Mouse (Mus musculus) Patski (cell line): ENCODE measurements at regions not wholly inside any gene's neighbourhood (a gene's known extent, or its start where the extent isn't known, plus 50 kb on each side); places are given as distances from the start of the nearest gene placed in this dataset.

Source experiments
- ATAC-seq: fragments of 100-300 bp; one replicate; pipeline ENCODE4 v1.8.0; 2021
- CTCF ChIA-PET: fragments of 350-600 bp; sonication (Branson Sonifier 250); formaldehyde crosslinking; loops from one replicate; lab custom pipeline; 2022; ENCODE audit warnings: inconsistent platforms; lab: Charles Lee
- POLR2A ChIA-PET: fragments of 350-600 bp; sonication (Branson Sonifier 250); formaldehyde crosslinking; loops from one replicate; lab custom pipeline; 2022; ENCODE audit warnings: antibody characterized with exemption, inconsistent platforms; lab: Charles Lee
- DNase-seq: peaks from one replicate; pipeline ENCODE4 v3.0.0-alpha.2; 2011; ENCODE audit warnings: low read depth, low spot score
- H3K27me3 ChIP-seq: fragments of 371-371 bp; one replicate; pipeline ENCODE4 v1.5.1; 2021
- CTCF ChIP-seq: fragments of 100-300 bp; IDR thresholded peaks from one replicate; pipeline ENCODE4 v1.5.1; 2021
- in situ Hi-C: fragments of 300-500 bp; cut with MboI; formaldehyde crosslinking; loops from 3 replicates; pipeline ENCODE4 v1.11.1; 2018; ENCODE audit warnings: low pct_unique_long_range_greater_than_20kb, mixed read lengths

GRCm38 (mm10) chr3:155360399-155360798 is 267.2 kb downstream of the Lrriq3 start:
- in situ Hi-C loops, result loop anchor here (25.0 kb wide), 1 partner anchor 723 kb away; no protein-coding TSS in a partner anchor
- ATAC-seq (no peak), DNase-seq (no peak)
- TF ChIP-seq CTCF, result no peak
- ChIA-PET CTCF (no interaction called here), POLR2A (no interaction called here)
- H3K27me3 ChIP-seq, result no peaks in the 10 kb centered on the region

GRCm38 (mm10) chr3:155370716-155371115 is 277.5 kb downstream of the Lrriq3 start:
- no peak for ATAC-seq
- in situ Hi-C loops, result loop anchor here (25.0 kb wide), 1 partner anchor 733 kb away; no protein-coding TSS in a partner anchor
- CTCF ChIA-PET, result no interaction called here

GRCm38 (mm10) chr3:155373591-155373990 is 280.4 kb downstream of the Lrriq3 start:
- TF ChIP-seq CTCF, result no peak
- no peaks in the 10 kb centered on the region for H3K27me3 ChIP-seq
- in situ Hi-C loops, result loop anchor here (25.0 kb wide), 1 partner anchor 736 kb away; no protein-coding TSS in a partner anchor
- DNase-seq, result no peak
- ChIA-PET POLR2A (no interaction called here), CTCF (no interaction called here)
- ATAC-seq, result no peak

More at GRCm38 (mm10) chr3:155370716-155371115, 277.5 kb downstream of the Lrriq3 start:
- POLR2A ChIA-PET, result no interaction called here
- no peak for TF ChIP-seq CTCF
- no peak for DNase-seq
- H3K27me3 ChIP-seq, result no peaks in the 10 kb centered on the region

GRCm38 (mm10) chr3:155381910-155382309 is 288.7 kb downstream of the Lrriq3 start:
- in situ Hi-C loops, result no loop called here
- ATAC-seq (no peak), DNase-seq (no peak)
- no peak for TF ChIP-seq CTCF
- ChIA-PET CTCF (no interaction called here), POLR2A (no interaction called here)
- H3K27me3 ChIP-seq, result no peaks in the 10 kb centered on the region

GRCm38 (mm10) chr3:155382817-155383216 is 289.6 kb downstream of the Lrriq3 start:
- ChIA-PET POLR2A (no interaction called here), CTCF (no interaction called here)
- no peak for ATAC-seq

GRCm38 (mm10) chr3:155390666-155391065 is 297.4 kb downstream of the Lrriq3 start:
- CTCF ChIA-PET, result no interaction called here
- TF ChIP-seq CTCF, result no peak
- DNase-seq, result no peak
- no peak for ATAC-seq
- H3K27me3 ChIP-seq, result no peaks in the 10 kb centered on the region
- in situ Hi-C loops, result no loop called here
- POLR2A ChIA-PET, result no interaction called here

More at GRCm38 (mm10) chr3:155382817-155383216, 289.6 kb downstream of the Lrriq3 start:
- no peak for DNase-seq
- TF ChIP-seq CTCF, result no peak
- in situ Hi-C loops, result no loop called here
- H3K27me3 ChIP-seq, result no peaks in the 10 kb centered on the region

GRCm38 (mm10) chr3:155396134-155396533 is 302.9 kb downstream of the Lrriq3 start:
- POLR2A ChIA-PET, result no interaction called here
- in situ Hi-C loops, result no loop called here
- CTCF ChIA-PET, result interaction anchor here (1.0 to 1.9 kb wide), 2 partner anchors 11 to 32 kb away, joined by 3 to 4 read pairs; no protein-coding TSS in a partner anchor
- no peak for DNase-seq
- ATAC-seq, result no peak
- no peaks in the 10 kb centered on the region for H3K27me3 ChIP-seq
- no peak for TF ChIP-seq CTCF

GRCm38 (mm10) chr3:155401763-155402162 is 308.5 kb downstream of the Lrriq3 start:
- in situ Hi-C loops, result no loop called here
- DNase-seq (no peak), ATAC-seq (no peak)
- ChIA-PET CTCF (interaction anchor here (1.6 kb wide), 1 partner anchor 23 kb away, joined by 3 read pairs; no protein-coding TSS in a partner anchor), POLR2A (no interaction called here)
- no peak for TF ChIP-seq CTCF
- H3K27me3 ChIP-seq, result no peaks in the 10 kb centered on the region

- H3K27me3 ChIP-seq, result no peaks in the 10 kb centered on the region
- in situ Hi-C loops, result no loop called here
- ATAC-seq, result no peak
These were observed 315.7 kb downstream of the Lrriq3 start for GRCm38 (mm10) chr3:155408907-155409306.

GRCm38 (mm10) chr3:155409371-155409770 is 316.1 kb downstream of the Lrriq3 start:
- ATAC-seq, result no peak

More at GRCm38 (mm10) chr3:155408907-155409306, 315.7 kb downstream of the Lrriq3 start:
- ChIA-PET POLR2A (no interaction called here), CTCF (interaction anchor here (0.6 to 1.1 kb wide), 2 partner anchors 12 to 85 kb away, joined by 3 to 4 read pairs; no protein-coding TSS in a partner anchor)
- TF ChIP-seq CTCF, result no peak
- DNase-seq, result no peak

GRCm38 (mm10) chr3:155409867-155410266 is 316.6 kb downstream of the Lrriq3 start:
- DNase-seq (no peak), ATAC-seq (no peak)
- ChIA-PET CTCF (no interaction called here), POLR2A (interaction anchor here (0.7 kb wide), 1 partner anchor 83 kb away, joined by 3 read pairs; no protein-coding TSS in a partner anchor)
- TF ChIP-seq CTCF, result no peak
- in situ Hi-C loops, result no loop called here
- no peaks in the 10 kb centered on the region for H3K27me3 ChIP-seq

More at GRCm38 (mm10) chr3:155409371-155409770, 316.1 kb downstream of the Lrriq3 start:
- no peak for DNase-seq
- H3K27me3 ChIP-seq, result no peaks in the 10 kb centered on the region
- ChIA-PET CTCF (interaction anchor here (1.1 kb wide), 1 partner anchor 12 kb away, joined by 4 read pairs; no protein-coding TSS in a partner anchor), POLR2A (no interaction called here)
- in situ Hi-C loops, result no loop called here
- TF ChIP-seq CTCF, result no peak
